Mouse (Mus musculus) spleen, adult 12 weeks (tissue): ENCODE measurements around the gene Zfp52.

Experiments
- DNase-seq: peaks from one replicate; pipeline ENCODE4 v3.0.0; 2022; ENCODE audit warnings: low spot score

Zfp52 gene

GRCm38 (mm10) chr17:21535096-21536001 is at the start of gene Zfp52:
Gene Zfp52 (plus strand): TSS chr17:21535539.
- DNase-seq, result peak; percentile 48

DNA sequence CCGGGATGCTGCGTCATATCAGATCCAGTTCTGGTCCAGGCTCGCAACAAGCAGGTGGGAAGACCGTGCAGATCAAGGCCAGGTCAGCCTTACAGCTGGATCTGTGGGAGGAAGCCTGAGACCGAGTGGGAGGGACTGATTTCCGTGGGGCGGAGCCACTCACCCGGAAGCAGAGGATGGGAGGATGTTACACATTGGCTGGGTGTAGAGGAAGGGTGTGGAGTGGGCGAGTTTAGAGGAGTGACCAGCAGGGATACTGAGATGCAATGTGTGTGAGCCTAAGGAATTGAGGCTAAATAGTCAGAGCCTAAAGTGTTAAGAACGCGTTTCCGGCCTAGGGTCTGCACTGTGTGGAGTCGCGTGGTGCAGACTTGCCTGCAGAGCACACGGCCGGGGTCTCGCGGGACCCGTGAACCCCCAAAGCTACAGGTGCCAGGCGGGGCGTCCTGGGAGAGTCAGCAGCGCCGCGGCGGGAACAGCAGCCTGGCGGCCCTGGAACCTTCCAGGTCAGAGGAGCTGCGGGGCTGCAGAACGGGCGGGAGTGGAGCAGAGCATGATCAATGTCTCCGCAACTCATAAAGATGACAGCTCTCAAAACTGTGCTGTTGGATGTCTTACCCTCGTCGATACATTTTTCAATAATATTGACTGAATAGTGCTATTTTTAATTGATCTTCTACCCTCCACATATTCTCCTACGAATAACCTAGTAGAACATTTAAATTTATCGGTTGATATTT is 46.4 kb upstream of the Zfp52 start, which contains the start of gene Zfp53:
Gene Zfp53 (plus strand): TSS at position 239 of the 740 bp plus-strand sequence.
- peak; percentile 75 for DNase-seq

GRCm38 (mm10) chr17:21489500-21490001 is 45.8 kb upstream of the Zfp52 start:
- no peak for DNase-seq

DNA sequence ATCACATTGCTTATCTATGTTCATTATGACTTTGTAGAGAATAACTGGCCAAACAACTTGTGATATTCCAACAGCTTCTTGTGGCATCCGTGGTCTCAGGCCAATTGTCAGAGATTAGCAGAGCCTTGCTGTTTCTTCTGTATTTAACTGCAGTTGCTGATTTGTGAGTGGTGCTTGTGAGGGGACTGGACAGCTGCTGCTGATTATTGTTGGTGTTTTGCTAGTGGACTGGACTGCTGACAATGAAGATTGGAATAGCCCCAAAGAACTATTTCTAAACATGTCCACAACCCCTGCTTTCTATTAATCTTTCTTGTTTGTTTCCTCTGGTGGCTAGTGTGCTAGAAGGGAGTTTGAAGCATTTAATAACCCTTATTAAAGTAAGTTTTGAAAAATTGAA is 34.0 kb upstream of the Zfp52 start:
- no peak for DNase-seq

GRCm38 (mm10) chr17:21504524-21504923 is 30.8 kb upstream of the Zfp52 start:
- DNase-seq, result no peak

DNA sequence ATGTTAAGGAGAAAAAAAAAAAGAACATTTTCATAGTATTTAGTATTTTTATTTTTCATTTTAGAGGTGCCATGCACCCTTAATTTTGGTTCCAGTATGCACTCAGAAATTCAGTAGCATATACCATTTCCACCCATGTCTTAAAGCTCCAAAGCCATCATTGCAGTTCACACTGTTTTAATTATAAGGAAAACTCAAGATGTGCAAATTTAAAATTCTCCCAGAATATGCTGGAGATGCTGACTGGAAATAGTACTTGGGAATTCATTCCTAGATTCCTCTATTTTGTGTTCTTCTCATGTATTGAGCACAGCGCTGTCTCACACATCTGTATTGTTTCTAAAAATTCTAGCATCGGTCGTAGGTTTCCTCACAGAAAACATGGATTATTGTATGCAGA is 29.1 kb upstream of the Zfp52 start:
- no peak for DNase-seq

DNA sequence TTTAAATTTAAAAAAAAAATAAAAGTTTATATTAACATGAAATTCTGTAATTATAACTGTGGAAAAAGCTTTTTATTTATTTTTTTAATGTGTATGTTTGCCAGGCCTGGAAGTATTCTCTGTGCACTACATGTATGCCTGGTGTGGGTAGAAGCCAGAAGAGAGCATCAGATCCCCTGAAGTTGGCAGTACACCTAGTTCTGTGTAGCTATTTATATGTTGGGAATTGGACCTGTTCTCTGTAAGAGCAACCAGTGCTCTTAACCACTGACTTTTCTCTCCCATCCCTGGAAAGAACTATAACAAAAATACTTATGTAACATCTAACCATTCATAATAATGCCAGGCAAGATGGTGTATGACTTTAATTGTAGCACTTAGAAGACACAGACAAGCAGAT is 25.6 kb upstream of the Zfp52 start:
- DNase-seq, result no peak

DNA sequence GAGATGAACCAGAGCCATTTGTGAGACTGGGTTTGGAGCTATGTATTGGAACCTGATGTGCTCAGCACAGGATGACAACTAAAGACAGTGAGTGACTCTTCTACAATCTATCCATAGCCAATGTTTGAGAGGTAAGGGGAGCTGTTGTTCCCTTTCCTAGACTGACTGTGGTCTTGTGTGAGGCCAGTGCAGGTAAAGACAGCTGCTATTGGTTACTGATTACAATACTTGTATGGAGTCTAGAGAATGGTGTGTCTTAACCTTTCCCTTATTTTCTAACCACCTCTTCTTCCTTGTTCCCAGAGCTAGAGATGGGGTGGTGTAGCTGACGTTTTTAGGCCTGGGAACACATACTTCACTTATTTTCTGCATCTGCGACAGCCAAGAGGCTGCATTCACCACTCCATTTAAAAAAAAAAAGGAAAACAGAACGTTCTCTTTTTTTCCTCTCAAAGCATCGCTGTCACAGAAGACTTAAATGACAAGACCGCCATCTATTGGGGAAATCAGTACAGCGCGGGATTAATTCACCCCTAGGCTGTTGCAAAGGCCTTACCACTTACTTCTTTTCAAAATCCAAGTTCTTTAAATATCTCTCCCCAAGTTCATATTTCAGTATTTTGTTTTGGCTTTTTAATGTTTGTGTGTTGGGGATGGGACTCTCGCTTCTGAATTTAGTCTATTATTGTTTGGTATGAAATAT is 19.8 kb upstream of the Zfp52 start:
- DNase-seq, result peak; percentile 47

DNA sequence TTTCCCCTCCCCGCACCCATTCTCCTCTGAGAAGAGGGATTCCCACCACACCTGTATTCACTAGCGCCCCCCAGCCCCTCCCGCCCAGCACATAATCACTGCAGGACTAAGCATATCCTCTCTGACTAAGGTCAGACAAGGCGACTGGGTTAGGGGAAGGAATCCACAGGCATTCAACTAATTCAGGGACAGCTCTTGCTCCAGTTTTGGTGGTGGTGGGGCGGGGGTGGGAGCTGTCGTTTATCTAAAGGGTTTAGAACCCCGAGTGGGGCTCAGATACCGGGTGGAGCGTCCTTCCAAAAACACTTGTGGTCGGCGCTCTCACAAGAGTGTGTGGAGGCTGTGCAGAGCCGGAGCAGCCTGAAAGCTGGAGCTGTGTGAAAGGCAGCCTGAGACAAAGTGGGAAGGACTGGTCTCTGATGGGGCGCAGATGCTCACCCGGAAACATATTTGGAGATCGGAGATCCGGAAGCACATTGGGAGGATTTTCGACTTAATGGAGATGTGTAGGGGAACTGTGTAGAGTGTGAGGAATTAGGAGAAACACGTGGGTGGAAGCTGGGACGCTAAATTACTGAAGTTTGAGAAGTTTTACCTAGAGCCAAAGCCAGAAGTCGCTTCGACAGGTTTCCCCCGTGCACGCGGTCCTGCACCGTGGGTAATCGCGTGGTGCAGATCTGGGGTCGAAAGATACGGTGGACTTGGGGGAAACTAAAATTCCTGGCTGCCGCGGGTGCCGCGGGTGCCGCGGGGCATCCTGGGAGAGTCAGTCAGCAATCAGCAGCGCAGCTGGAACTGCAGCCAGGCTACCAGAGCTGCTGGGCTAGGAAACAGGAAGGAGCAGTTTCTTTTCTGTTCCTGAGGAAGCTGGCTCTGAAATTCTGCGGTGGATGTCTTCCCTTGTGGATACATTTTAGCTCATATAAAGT is 18.9 kb upstream of the Zfp52 start:
- DNase-seq, result peak; percentile 55

DNA sequence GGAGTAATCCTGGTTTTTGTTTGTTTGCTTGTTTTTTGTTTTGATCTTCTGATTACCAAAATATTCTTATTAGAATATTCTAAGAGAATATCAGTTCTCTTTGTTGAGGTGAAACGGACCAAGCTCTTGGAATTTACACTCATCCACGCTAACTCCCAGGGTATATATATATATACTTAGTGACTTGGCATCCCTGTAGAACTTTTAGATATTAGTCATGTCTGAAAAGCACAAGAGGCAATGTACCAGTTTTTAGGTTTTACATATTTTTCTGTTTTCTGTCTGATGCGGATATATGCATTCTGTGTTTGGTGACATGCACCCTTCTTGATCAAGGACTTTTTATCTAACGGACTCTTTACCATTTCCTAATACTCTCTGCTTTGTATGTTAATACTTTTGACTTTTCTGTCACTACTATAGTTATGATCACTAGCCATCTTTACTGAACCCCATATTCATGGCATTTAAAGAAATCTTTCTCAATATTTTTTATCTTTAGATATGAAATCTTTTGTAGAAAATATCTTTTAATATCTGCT is 18.1 kb upstream of the Zfp52 start:
- no peak for DNase-seq

DNA sequence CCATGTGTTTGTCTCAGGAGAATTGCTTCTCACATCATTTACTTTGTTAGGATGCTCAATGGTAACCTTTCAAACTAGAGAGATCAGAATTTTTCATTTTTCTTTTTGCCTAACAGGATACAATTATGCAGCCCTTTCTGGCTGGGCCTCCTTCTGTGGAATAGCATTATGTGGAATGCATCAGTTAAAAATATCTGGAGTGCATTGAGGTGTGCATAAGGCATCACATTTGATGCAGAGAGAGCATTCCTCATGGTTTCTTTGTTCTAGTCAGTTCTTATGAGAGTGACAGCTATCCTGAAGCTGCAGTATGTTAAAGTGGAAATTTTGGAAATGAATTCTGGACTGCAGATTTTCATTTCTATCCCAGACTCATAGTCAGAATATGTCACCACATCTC is 9.1 kb upstream of the Zfp52 start:
- no peak for DNase-seq

DNA sequence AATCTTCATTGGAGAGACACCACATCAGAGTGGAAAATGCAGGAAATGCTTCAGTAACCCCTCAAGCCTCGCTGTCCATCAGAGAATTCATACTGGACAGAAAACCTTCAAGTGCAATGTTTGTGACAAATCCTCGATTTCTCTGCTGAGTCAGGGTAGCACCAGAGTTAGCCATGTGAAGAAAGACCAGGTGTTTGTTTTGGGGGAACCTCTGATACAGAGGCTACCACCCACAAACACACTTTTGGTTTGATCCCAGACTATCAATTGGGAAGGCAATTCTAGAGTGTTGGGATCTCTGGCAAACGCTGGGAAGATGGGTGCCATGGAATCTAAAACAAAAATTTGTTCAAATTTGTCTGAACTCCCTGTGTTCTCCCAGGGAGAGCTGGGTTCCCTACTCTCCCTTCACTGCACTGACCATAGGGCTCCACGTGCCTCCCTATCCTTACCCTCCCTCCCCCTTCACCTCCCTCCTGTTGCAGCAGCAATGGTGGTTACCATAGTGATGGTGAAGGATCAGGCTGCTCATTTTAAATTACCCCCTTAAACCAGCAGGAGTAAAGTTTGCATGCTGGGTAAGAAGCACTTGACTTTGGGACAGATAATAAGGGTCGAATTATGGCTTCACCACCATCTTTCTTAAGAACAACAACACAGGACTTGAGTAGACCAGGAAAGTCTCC is 4.6 kb upstream of the Zfp52 start:
- DNase-seq, result no peak

DNA sequence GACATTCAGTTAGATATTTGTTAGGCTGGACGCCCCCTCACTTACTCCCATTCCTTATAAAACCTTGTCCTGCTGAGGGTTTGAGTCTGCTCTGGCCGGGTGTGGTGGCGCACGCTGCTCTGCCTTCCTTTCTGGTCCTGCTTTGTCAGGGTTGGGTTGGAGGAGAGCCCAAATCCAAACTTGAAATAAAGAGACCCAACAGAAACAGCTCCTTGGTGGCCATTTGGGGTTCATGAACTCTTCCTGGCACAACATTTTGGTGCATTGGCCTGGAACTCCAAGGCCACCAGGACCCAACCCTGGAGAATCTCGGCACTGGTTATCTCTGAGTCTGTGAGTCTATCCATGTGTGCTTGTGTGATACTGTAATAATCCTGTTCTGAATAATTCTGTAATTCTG is 3.7 kb upstream of the Zfp52 start:
- no peak for DNase-seq

- peak; percentile 32 for DNase-seq
Observed at GRCm38 (mm10) chr17:21532101-21532951, 3.0 kb upstream of the Zfp52 start.

DNA sequence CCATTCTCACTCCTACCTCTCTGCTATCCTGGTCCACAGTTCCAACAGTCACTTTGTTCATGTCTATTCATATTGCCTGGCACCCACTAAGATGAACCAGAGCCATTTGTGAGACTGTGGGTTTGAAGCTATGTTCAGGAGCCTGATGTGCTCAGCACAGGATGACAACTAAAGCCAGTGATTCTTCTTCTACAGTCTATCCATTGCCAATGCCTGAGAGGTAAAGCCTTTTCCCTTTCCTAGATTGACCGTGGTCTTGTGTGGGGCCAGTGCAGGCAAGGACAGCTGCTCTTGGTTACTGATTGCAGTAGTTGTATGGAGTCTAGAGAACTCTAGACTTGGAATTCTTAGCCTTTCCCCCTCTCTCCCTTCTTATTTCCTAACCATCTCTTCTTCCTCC is 1.4 kb upstream of the Zfp52 start:
- no peak for DNase-seq

DNA sequence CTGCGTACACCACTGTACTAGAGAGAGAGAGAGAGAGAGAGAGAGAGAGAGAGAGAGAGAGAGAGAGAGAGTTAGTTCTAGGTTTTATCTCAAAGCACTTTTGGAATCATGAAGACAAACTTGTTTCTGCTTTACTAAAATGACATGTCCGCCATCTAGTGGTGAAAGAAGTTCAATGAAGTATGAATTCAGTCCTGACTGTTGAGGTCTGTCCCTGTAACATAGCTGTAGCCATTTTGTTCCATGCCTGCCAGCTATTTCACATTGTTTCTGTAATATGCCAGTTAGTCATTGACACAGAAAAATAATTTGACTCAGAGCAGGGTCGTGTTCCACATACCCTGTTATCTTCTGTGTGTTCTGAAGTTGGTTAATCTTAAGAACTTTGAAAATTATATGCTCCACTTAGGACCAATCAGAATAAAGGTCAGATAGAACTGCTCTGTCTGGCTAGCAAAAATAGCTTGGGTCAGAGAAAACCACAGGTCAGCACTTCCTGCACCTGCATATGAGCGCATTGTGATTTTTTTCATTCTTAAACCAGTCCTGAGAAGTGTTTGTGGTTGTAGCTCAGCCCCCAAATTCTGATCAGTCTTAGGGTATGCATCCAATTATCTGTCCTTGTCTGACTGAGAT is 761 bp upstream of the Zfp52 start:
- peak; percentile 10 for DNase-seq

DNA sequence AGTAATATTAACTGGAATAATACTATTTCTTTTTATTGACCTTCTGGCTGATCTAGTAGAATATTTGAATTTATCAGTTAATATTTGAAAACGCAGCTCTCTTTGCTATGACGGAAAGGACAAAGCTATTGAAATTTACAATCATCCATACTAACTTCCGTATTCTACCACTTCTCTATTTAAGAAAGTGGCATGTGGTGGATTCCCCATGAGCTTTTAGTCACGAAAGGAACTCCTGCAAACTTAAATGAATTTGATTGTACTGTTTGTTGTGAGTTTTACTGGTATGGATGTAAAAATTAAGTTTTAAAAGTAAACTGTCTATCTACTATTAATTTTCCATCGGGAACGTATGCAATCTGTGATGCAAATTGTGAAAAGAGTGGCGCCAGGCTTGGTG is 757 bp downstream of the Zfp52 start:
- no peak for DNase-seq

DNA sequence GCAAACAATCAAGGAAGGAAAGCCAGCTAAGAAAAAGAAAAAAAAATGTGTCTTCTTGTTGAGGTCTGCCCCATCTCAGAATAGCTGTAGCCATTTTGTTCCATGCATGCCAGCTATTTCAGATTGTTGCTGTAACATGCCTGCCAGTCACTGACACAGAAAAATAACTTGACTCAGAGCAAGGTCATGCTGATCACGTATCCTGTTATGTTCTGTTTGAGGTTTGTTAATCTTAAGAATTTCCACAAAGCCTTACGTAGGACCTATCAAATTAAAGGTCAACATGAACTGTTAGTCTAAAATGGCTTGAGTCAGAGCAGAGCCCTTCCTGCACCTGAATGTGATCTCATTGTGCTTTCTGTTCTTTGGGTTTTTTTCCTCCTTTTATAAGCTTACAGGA is 1.3 kb downstream of the Zfp52 start:
- no peak for DNase-seq

DNA sequence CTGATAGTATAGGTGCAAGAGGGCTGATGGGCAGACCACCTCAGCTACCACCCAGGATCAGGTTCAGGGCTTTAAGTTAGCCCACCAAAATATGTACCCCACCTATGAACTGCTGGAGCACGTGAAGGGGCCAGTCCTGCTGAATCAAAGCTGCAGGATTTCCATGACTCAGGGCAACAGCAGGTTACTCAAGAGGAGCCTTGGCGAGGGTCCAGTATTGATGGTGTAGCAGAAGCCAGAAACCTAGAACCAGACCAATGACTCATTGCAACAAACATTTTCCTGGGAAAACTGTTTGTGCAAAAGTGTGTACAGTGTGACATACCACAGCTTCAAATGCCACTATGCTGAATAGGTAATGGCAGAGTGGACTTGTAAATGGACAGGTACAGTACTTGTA is 22.5 kb downstream of the Zfp52 start:
- DNase-seq, result no peak
